Mouse (Mus musculus) heart, postnatal 4 days (tissue): ENCODE data around the gene Cables2. TPM values are rescaled to one million over a fixed set of nuclear protein-coding genes. Genes with fewer than 3 reads are reported as not detected.

ENCODE experiments used
- DNase-seq: peaks from one replicate; pipeline ENCODE4 v3.0.0; 2021
- total RNA-seq, 2 experiments: library from RNA; stranded (reverse); gene quantifications; 2 replicates each; pipeline ENCODE4 v1.2.3; 2021

Gene Cables2
- total RNA-seq, result 10 to 100 TPM; 15.2 to 15.4 TPM

GRCm38 (mm10) chr2:180273394-180274244 lies at the start of gene Cables2:
Gene Cables2, minus strand, starts transcription at chr2:180273496.
- DNase-seq, result peak; percentile 94

DNA sequence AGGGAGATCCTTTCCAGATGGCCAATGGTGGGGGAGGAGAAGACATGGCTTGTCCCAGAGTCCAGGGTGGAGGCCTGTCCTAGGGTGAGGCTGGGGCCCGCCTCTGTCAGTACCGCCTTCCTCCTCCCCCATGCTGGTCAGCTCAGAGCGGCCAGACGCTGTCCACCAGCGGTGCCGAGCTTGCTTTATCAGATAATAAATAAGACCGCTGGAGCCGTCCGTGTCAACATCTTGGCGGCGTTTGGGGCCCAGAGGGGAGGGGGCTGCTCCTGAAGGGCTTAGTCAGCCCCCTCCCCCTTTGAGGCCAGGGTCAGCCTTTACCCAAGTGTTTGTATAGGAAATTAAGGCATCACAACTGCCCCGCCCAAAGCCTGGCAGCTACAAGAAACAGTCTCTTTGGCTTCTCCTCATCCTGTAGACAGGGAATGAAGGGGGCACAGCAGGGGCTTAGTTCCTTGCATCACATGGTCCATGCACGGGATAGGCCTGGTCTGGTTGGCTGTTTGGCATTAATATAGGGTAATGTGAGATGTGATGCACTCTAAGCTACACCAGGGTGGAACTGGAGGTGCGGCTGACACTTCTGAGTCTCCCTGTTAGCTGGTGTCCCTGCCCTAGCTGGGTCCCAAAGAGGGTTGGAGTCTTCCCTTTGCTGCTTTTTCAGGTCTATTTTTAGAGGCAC lies 49.5 kb upstream of the Cables2 start:
- DNase-seq, result no peak

- no peak for DNase-seq
Measured at GRCm38 (mm10) chr2:180320216-180320615, 46.9 kb upstream of the Cables2 start.

GRCm38 (mm10) chr2:180317591-180317990 lies 44.3 kb upstream of the Cables2 start:
- no peak for DNase-seq

GRCm38 (mm10) chr2:180314292-180314691 lies 41.0 kb upstream of the Cables2 start:
- no peak for DNase-seq

DNA sequence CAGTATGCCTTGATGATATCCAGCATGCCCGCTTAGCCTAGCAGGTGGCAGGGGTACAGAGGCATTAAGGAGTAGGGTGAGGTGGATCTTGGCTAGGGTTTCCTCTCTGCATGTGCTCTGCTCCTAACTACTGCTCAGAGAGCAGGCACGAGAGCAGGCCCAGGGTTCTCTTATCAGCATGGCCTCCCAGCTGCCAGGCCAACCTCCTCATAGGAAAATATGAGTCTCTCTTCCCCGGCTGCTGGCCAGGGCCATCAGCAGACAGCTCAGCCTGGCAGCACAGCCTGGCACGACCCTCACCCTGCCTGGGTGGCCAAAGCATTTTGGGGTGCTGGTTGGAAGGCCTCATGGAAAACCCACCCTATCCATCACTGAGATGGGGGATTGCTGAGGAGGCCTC lies 37.9 kb upstream of the Cables2 start:
- DNase-seq, result peak; percentile 48

DNA sequence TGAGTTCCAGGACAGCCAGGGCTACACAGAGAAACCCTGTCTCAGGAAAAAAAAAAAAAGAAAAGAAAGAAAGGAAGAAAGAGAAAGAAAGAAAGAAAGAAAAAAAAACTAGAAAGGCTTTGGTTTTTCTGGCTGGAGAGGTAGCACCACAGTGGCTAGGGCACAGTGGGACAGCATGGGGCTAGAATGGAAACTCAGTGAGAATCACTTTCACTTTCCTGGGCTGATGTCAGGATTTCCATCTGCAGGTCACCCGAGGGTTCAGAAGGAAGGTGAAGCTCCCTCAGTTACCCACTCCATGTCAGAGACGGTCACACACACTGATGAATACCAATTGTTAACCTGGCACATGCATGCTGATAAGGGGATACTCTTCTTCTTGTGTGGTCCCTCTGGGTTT lies 34.4 kb upstream of the Cables2 start:
- no peak for DNase-seq

DNA sequence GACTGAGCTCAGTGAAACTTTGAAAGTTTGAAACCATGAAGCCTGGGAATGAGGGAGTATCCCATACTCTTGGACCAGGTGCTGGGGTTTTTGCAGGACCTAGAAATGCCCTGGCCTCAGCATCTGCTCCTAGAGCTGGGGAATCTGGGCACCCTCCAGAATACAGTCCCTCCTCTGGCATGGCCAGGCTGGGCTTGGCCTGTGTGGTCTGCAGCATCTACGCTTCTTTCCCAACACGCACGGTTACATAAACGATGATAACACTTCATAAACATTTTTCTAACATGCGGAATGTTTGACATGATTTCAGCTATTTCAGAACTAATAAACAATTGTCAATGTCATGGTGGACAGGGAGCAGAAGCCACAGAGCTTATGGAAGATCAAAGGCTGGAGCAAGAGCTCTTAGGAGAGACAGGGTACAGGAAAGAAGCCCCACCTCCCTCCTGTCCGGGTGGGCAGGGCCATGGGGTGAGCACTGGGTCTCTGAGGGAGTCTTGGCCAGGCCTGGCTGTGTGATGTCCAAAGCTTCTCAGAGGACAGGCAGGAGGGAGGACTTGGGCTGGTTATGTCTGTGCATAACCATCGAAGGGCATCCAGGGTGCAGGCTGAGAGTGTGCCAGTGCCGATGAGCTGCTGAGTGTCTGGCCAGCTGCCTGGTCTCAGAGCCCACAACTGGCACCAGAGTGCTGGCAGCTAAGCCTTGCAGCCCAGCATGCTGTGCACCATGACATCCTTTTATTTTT lies 33.3 kb upstream of the Cables2 start:
- peak; percentile 67 for DNase-seq

DNA sequence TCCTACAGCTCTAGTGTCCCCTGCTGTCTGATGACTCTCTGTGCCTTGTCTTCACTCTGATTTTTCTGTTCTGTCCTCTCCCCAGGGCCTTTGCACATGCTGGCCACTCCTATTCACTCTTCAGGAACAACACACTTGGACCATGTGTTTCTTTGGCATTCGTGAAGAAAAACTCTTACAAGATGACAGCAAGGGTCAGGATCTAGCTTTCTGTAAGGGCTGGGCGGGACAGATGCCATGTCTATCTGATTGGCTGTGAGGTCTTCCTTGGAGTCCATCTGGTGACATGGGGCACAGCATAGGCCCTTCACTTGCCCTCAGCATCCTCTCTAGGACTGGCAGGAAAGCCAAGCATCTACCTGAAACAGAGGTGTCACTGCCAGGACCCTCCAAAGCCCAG lies 32.7 kb upstream of the Cables2 start:
- DNase-seq, result no peak

- no peak for DNase-seq
Measured at GRCm38 (mm10) chr2:180305490-180305889, 32.2 kb upstream of the Cables2 start.

GRCm38 (mm10) chr2:180304554-180304953 lies 31.3 kb upstream of the Cables2 start:
- DNase-seq, result no peak

- DNase-seq, result no peak
Measured at GRCm38 (mm10) chr2:180303468-180303867, 30.2 kb upstream of the Cables2 start.

GRCm38 (mm10) chr2:180302201-180302600 lies 28.9 kb upstream of the Cables2 start:
- no peak for DNase-seq

DNA sequence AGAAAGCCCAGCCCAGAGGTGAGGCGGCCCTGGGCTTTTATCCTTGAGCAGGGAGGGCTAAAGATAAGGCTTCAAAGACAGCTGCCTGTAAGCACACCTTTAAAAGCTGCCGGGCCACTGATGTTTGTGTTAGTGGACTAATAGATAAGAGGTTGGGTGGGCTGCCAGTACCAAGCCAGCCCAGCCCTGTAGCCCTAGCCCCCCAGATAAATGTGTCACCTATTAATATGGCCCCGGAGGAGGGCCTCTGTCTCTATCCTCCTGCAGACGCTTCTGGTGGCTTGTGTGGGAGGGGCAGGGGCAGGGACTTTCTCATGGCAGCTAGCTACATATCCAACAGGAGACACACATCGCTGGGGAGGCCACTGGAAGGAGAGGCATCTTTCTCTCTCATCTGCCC lies 27.5 kb upstream of the Cables2 start:
- no peak for DNase-seq

DNA sequence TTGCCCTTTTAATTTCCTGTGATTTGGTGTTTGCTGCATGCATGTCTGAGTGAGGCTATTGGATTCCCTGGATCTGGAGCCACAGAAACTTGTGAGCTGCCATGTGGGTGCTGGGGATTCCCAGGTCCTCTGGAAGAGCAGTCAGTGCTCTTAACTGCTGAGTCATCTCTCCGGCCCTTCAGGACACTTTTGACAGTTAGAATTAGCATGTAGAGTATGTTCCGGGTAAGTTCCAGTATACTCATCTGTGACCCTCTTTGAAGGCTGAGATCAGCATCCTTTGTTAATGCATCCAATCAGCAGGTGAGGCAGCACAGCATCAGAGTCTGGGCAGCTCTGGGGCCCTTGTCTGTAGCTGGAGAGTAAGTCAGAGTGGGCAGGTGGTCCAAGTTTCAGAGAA lies 27.0 kb upstream of the Cables2 start:
- no peak for DNase-seq

GRCm38 (mm10) chr2:180292906-180293305 lies 19.6 kb upstream of the Cables2 start:
- no peak for DNase-seq

DNA sequence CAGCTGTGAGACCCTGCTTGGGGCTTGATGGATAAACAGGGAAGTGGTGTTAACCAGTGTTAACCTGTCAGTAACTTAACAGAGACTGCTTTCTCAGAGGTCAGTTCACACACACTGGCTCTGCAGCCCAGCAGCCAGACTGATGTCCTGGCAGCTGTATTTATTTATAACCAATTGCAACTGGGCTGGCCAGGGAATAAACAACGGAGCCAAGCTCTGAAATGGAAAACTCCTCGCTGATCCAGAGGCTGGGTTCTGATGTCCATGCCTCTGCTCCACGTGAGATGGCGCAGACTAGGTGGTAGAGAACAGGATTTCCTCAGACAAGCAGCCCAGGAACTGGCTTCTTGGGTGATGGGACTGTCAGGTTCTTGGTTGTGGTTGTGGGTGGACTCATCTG lies 18.7 kb upstream of the Cables2 start:
- no peak for DNase-seq

DNA sequence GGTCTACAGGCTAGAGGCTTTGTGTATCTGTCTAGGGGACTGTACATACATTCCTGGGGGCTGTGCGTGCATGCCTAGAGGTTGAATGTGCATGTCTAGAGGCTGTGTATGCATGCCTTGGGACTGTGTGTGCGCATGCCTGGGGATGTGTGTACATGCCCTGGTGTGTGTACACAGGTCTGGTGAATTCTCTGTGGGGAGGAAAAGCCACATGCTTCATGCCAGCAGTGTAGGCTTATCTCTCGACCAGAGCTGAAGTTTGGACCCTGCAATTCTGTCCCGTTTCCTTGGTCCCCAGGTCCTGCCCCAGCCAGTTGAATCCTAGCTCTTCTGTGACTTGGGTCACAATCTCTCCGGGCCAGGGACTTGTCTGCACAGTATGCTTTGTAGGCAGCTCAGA lies 18.3 kb upstream of the Cables2 start:
- no peak for DNase-seq

GRCm38 (mm10) chr2:180290503-180290902 lies 17.2 kb upstream of the Cables2 start:
- no peak for DNase-seq

GRCm38 (mm10) chr2:180289440-180290108 lies 16.3 kb upstream of the Cables2 start, which contains the start of gene Rbbp8nl:
Gene Rbbp8nl, minus strand, starts transcription at chr2:180289879.
- no peak for DNase-seq

DNA sequence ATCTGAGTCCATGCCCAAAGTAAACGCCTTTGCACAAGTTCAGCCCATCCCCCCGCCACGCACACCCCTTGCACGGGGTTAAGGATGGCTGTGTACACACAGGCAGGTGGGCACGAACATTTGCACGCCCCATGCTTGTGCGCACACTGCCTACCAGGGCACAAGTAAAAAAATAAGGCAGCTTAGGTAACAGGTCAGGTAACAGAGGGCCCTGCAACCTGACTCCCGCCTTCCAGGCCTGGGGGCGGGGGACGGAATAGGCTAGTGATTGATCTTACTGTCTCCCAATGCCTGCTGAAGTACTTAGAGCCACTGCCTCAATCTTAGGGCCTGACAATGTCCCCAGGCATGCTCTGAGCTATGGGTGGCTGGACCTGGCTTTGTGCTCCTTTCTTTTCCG lies 15.7 kb upstream of the Cables2 start:
- DNase-seq, result no peak

DNA sequence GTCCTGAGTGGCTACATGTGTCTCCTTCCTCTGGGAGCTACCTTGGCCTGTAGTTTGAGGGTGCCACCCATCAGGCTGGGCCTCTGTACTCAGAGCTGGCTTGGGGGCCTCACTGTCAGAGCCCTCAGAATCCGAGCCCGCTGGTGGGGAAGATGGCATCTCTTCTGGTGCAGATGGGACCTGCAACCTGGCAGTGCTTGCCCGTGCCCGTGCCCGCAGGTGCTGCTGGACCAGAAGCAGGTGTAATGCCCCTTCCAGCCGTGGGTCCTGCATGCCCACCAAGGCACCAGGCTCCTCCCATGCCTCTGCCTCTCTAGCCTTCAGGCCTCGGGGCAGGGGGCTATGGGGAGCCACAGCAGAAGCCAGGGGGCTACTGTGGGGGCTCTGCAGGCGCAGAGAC lies 6.0 kb upstream of the Cables2 start:
- no peak for DNase-seq
